Mouse (Mus musculus) neural tube, embryonic 14.5 days (tissue): ENCODE results near the gene Serf2. TPM values are rescaled to one million over a fixed set of nuclear protein-coding genes. Genes with fewer than 3 reads are reported as not detected.
"Not testable (repeated sequence)": the region's sequence is repeated elsewhere in the genome, so short reads cannot be mapped to it uniquely, and the experiment has no call there.

Experiments
- ATAC-seq: fragments of 200-750 bp; cut with Nextera tagmentation; 2 replicates; pipeline ENCODE4 v1.8.0; 2017; ENCODE audit warnings: low read depth, mild to moderate bottlenecking, moderate TSS enrichment, moderate library complexity
- H3K27ac ChIP-seq: fragments of 300-500 bp; sonication (generic); 2 replicates; pipeline ENCODE4 v1.5.1; 2014; ENCODE audit warnings: low read depth, mild to moderate bottlenecking, control low read depth, low read length, moderate library complexity, mixed read lengths
- H3K27me3 ChIP-seq: fragments of 300-500 bp; sonication (generic); 2 replicates; pipeline ENCODE4 v1.6.1; 2014; ENCODE audit warnings: low read length; ENCODE audit not compliant: control insufficient read depth, insufficient read depth
- H3K36me3 ChIP-seq: fragments of 300-500 bp; sonication (generic); 2 replicates; pipeline ENCODE4 v1.6.1; 2014; ENCODE audit warnings: low read length, mixed read lengths; ENCODE audit not compliant: control insufficient read depth, insufficient read depth
- H3K4me1 ChIP-seq: fragments of 300-500 bp; sonication (generic); 2 replicates; pipeline ENCODE4 v1.6.1; 2014; ENCODE audit warnings: low read length; ENCODE audit not compliant: control insufficient read depth, insufficient read depth
- H3K4me2 ChIP-seq: fragments of 300-500 bp; sonication (generic); 2 replicates; pipeline ENCODE4 v1.6.1; 2014; ENCODE audit warnings: mild to moderate bottlenecking, low read depth, low read length, control low read depth
- H3K4me3 ChIP-seq: fragments of 300-500 bp; sonication (generic); 2 replicates; pipeline ENCODE4 v1.5.1; 2014; ENCODE audit warnings: low read depth, low read length, control low read depth, mixed read lengths
- H3K9ac ChIP-seq: fragments of 300-500 bp; sonication (generic); replicated peaks from 2 replicates; pipeline ENCODE4 v1.6.1; 2014; ENCODE audit warnings: low read depth, mild to moderate bottlenecking, control low read depth, low read length, mixed read lengths
- H3K9me3 ChIP-seq: fragments of 300-500 bp; sonication (generic); 2 replicates; pipeline ENCODE4 v1.6.1; 2016; ENCODE audit warnings: low read length; ENCODE audit not compliant: control insufficient read depth
- WGBS: fragments of 180-500 bp; shearing (Covaris S2); extraction: QIAGEN DNeasy Blood & Tissue Kit; methylation state at CpG from one replicate; pipeline ENCODE4 v1.1.7; 2014; 5-methylcytosine and 5-hydroxymethylcytosine counted together
- polyA plus RNA-seq: library from polyadenylated mRNA; unstranded; fragments of >200 nt; fragmentation: Nextera tagmentation; extraction: Ambion mirVana; gene quantifications from 2 replicates; pipeline ENCODE4 v1.2.1, GENCODE M21; 2014

Serf2 gene
- polyA plus RNA-seq, 1 experiment from 2014 or later, result 303 TPM

DNA sequence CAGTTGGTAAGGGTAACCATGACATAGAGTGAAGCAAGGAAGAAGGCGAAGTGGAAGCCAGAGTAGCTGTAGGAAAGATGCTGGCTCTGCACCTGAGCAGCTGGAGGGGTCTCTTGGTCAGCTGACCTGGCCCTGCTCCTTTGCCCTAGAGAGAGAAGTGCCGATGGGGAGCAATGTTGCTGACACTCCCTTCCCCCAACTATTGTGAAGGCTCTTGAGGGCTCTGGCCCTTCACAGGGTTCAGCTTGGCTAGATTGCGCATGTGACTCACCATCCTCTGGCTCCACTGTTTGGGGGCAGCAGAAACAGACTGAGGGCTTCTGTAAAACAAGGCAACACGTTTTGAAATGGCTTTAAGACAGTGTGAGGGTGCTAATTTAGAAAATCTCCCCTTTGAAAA lies 3.4 kb downstream of the Serf2 start:
- Histone ChIP-seq H3K4me1 (peaks cover 12% of the 10 kb centered on the region), H3K27me3 (no peaks in the 10 kb centered on the region), H3K27ac (no peak overlapping the region), H3K36me3 (no peaks in the 10 kb centered on the region), H3K9ac (no peak overlapping the region), H3K9me3 (no peaks in the 10 kb centered on the region), H3K4me2 (no peak overlapping the region), H3K4me3 (no peak overlapping the region)
- ATAC-seq, result no peak
- 91% methylated on average over 4 of the region's 4 CpGs for WGBS

DNA sequence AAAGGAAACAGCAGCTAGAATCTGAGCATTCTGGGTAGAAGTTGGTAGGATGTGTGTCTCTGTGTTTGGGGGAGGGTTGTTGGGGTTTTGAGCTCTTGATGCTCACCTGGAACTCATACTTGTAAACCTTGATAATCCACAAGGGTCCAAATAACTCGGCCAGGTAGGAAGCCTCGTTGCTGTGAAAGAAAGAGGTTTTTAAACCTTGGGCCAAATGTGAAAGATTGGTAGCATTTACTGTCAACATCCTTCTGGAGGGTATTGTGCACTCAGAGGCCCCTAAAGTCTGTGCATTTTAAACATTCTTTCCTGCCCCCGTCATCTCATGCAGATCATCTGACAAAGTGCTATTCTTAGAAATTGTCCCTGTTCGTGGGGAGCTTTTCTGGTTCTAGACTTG lies 4.0 kb downstream of the Serf2 start, which contains the start of gene Hypk:
Gene Hypk (plus strand): TSS at position 301 of the 400 bp plus-strand sequence.
- H3K9ac ChIP-seq, result no peak within 1 kb of the TSS
- peaks cover 16% of the 10 kb centered on the region for H3K4me1 ChIP-seq
- 93% methylated on average over 4 of the region's 4 CpGs for WGBS
- no peak within 1 kb of the TSS for H3K4me3 ChIP-seq
- H3K9me3 ChIP-seq, result no peaks in the 10 kb centered on the region
- no peaks in the 10 kb centered on the region for H3K27me3 ChIP-seq
- no peak for ATAC-seq
- no peaks in the 10 kb centered on the region for H3K36me3 ChIP-seq
- no peak within 1 kb of the TSS for H3K27ac ChIP-seq
- H3K4me2 ChIP-seq, result no peak within 1 kb of the TSS

DNA sequence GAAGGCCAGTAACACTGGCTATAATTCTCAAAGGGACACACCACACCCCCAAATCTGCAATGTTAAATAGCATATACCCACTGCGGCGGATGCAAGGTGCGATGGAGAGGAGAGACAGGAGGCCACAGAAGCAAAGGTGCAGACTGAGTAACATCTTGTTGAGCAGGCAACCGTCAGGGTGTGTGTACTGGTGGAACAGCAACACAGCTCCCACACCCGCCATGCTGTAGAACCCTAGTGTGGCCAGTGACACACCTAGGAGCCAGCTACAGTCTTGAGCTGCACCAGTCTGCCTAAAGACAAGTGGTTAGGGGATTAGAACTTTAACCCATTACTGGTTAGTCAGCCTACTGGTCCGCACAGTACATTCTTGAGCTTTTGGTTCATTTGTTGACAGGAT lies 4.9 kb downstream of the Serf2 start:
- H3K9me3 ChIP-seq, result no peaks in the 10 kb centered on the region
- H3K4me1 ChIP-seq, result peaks cover 14% of the 10 kb centered on the region
- WGBS, result 86% methylated on average over 6 of the region's 6 CpGs
- ATAC-seq, result no peak
- no peak overlapping the region for H3K4me2 ChIP-seq
- H3K9ac ChIP-seq, result no peak overlapping the region
- no peak overlapping the region for H3K27ac ChIP-seq
- H3K36me3 ChIP-seq, result no peaks in the 10 kb centered on the region; the same call in 1 of the 2 replicates
- H3K4me3 ChIP-seq, result no peak overlapping the region
- no peaks in the 10 kb centered on the region for H3K27me3 ChIP-seq

DNA sequence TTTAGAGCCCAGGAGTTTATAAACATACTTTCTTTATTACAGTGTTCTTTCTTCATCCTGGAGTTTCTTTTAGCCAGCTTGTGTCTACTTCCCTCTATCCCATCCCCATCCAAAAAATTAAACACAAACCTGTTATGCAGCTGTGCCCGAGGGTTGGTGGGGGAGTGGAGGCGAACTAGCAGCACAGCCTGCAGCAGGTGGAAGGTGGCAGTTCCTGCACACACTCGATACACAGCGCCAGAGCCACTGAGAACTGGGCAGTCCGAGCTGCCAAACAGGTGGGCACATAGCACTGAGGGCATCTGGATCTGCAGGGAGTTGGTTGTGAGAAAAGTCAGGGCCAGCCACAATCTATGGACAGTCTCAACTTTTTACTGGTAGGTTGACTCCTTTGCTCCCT lies 6.5 kb downstream of the Serf2 start:
- Histone ChIP-seq H3K4me2 (no peak overlapping the region), H3K9ac (no peak overlapping the region), H3K9me3 (no peaks in the 10 kb centered on the region), H3K4me3 (no peak overlapping the region), H3K4me1 (peaks cover 9% of the 10 kb centered on the region), H3K27me3 (no peaks in the 10 kb centered on the region), H3K27ac (no peak overlapping the region), H3K36me3 (no peaks in the 10 kb centered on the region; the same call in 1 of the 2 replicates)
- WGBS, result 83% methylated on average over 5 of the region's 5 CpGs
- ATAC-seq, result no peak

DNA sequence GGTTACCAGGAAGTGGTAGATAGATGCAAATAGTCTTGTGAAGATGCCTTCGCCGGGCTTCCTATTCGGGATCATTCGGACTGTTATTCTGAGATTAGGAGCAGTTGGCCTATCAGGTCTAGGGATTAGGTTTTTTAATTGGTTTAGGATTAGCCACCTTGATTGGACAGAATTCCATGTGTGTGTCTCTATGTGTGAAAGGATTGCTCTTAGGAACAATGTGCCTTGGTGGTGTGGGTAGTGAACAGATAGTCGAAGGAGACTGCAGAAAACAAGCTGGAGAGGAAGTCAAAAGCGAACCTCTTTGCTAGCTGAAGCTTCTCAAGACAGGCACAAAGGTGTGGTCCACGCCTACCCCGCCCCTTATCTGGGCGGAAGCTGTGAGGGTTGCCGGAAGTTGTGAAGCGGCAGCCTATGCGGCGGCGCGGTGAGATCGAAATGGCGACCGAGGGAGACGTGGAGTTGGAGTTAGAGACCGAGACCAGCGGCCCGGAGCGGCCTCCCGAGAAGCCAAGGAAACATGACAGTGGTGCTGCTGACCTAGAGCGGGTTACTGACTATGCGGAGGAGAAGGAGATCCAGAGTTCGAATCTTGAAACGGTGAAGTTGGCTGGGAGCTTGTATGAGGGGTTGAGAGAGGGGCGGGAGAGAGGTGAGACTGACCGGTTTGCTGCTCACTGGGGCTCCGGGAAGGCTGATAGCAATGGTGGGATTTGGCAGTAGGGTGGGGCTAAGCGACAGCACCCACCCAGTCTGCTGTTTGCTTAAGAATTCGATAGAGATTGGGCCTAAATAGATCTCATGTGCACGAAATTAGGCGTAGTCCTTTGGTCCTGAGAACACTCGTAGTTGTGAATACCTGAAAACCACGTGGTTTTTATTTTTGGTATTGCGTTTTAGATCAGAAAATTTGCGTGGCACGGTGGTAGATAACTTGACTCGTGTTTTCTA lies 8.0 kb downstream of the Serf2 start, which contains the start of gene Serinc4:
Gene Serinc4 (minus strand): TSS at position 90 of the 951 bp plus-strand sequence.
- WGBS, result 5% methylated on average over 41 of the region's 41 CpGs
- no peaks in the 10 kb centered on the region for H3K27me3 ChIP-seq
- H3K9ac ChIP-seq, result peak within 1 kb of the TSS; percentile 68
- H3K4me3 ChIP-seq, result peak within 1 kb of the TSS; percentile 78
- ATAC-seq, result peak; percentile 94
- peak within 1 kb of the TSS; percentile 62 for H3K27ac ChIP-seq
- H3K4me1 ChIP-seq, result peaks cover 9% of the 10 kb centered on the region; the same call in 1 of the 2 replicates
- H3K4me2 ChIP-seq, result peak within 1 kb of the TSS; percentile 55
- no peaks in the 10 kb centered on the region; the same call in 1 of the 2 replicates for H3K36me3 ChIP-seq
- no peaks in the 10 kb centered on the region for H3K9me3 ChIP-seq

DNA sequence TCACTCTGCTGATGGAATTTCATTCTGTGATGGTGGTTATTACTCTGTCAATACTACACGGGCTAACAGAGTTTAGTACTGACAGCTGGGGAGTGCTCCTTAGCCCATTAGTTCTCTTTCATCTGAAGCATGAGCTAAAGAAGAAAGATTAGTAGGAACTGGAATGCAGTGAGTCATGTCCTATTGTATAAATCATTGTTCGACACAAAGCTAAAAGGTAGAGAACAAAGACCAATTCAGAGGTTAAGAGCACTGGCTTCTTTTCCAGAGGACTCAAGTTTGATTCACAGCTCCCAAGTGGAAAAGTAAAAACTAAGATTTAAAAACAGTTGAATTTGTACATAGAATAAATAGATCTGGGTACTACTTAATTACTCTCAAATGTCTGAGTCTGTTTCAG lies 11.1 kb downstream of the Serf2 start:
- peaks cover 9% of the 10 kb centered on the region; the same call in 1 of the 2 replicates for H3K4me1 ChIP-seq
- H3K9me3 ChIP-seq, result no peaks in the 10 kb centered on the region
- no peak overlapping the region for H3K27ac ChIP-seq
- no peaks in the 10 kb centered on the region for H3K27me3 ChIP-seq
- no peaks in the 10 kb centered on the region; the same call in 1 of the 2 replicates for H3K36me3 ChIP-seq
- no peak overlapping the region for H3K4me3 ChIP-seq
- no peak overlapping the region for H3K4me2 ChIP-seq
- no peak overlapping the region for H3K9ac ChIP-seq
- ATAC-seq, result no peak
- WGBS, result 58% methylated on average over 2 of the region's 2 CpGs

DNA sequence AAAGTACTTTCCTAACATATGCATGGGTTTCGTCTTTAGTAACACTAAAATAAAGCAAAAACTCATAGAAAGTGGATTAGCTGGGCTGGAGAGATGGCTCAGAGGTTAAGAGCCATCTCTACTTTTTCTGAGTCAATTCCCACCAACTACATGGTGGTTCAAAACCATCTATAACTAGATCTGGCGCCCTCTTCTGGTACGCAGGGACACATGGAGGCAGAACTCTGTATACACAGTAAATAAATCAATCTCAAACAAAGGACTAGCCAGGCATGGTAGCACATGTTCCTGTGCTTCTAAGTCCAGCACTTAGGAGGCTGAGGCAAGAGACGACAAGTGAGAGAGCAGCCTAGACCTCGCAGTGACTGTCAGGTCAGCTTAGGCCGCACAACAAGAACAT lies 20.0 kb downstream of the Serf2 start:
- WGBS, result 50% methylated on average over 1 of the region's 6 CpGs
- H3K27ac ChIP-seq, result not testable (repeated sequence)

DNA sequence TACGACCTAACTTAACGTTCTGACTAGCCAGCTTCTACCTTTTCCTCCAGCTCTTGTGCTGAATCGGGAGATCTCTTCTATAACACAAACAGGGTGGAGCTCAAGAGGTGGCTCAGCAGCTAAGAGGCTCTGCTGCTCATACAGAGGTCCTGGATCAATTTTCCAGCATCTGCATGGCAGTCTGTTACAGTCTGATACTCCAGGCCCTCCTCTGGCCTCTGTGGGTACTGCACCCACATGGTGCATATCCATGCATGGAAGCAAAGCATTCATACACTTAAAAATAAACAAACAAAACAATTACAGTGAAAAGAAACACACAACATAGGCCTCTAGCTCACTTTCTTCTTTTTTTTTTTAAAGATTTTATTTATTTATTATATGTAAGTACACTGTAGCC lies 23.8 kb downstream of the Serf2 start:
- H3K9me3 ChIP-seq, H3K9ac ChIP-seq, H3K27ac ChIP-seq, H3K27me3 ChIP-seq, H3K4me2 ChIP-seq, H3K36me3 ChIP-seq, H3K4me1 ChIP-seq, ATAC-seq, H3K4me3 ChIP-seq: not testable (repeated sequence)
- WGBS, result 96% methylated on average over 3 of the region's 3 CpGs

More for the DNA sequence above, 20.0 kb downstream of the Serf2 start:
- not testable (repeated sequence) for H3K4me2 ChIP-seq, H3K4me1 ChIP-seq, H3K4me3 ChIP-seq, H3K9me3 ChIP-seq, ATAC-seq, H3K9ac ChIP-seq, H3K27me3 ChIP-seq, H3K36me3 ChIP-seq
